Mouse (Mus musculus): ENCODE measurements around the gene Glis2.

Glis2 gene

GRCm38 (mm10) chr16:4635760-4636159 is 41.2 kb downstream of the Glis2 start:
- in situ Hi-C loops (cut with MboI, MseI) = no loop called here

- in situ Hi-C loops (cut with MboI, MseI) = no loop called here
Observed at GRCm38 (mm10) chr16:4638891-4639390, 44.4 kb downstream of the Glis2 start.

GRCm38 (mm10) chr16:4639831-4640237 is 45.3 kb downstream of the Glis2 start, which contains the start of the genes Vasn and Dnaja3:
Vasn (plus strand) TSS chr16:4639941.
Dnaja3 (plus strand) TSS chr16:4639989.
- in situ Hi-C loops (cut with MboI, MseI) = no loop called here

GRCm38 (mm10) chr16:4640267-4641005 is 45.9 kb downstream of the Glis2 start:
- in situ Hi-C loops (cut with MboI, MseI) = no loop called here

GRCm38 (mm10) chr16:4641119-4641838 is 46.8 kb downstream of the Glis2 start:
- in situ Hi-C loops (cut with MboI, MseI) = no loop called here

GRCm38 (mm10) chr16:4642190-4642589 is 47.7 kb downstream of the Glis2 start:
- in situ Hi-C loops (cut with MboI, MseI) = no loop called here

- in situ Hi-C loops (cut with MboI, MseI) = no loop called here
Observed at GRCm38 (mm10) chr16:4642937-4643336, 48.4 kb downstream of the Glis2 start.

GRCm38 (mm10) chr16:4643670-4644419 is 49.3 kb downstream of the Glis2 start:
- in situ Hi-C loops (cut with MboI, MseI) = no loop called here

GRCm38 (mm10) chr16:4645867-4646266 is 51.4 kb downstream of the Glis2 start:
- in situ Hi-C loops (cut with MboI, MseI) = no loop called here

- in situ Hi-C loops (cut with MboI, MseI) = no loop called here
Observed at GRCm38 (mm10) chr16:4646831-4647230, 52.3 kb downstream of the Glis2 start.

- in situ Hi-C loops (cut with MboI, MseI) = no loop called here
Observed at GRCm38 (mm10) chr16:4647651-4648141, 53.2 kb downstream of the Glis2 start.

- in situ Hi-C loops (cut with MboI, MseI) = no loop called here
Observed at GRCm38 (mm10) chr16:4648416-4649023, 54.0 kb downstream of the Glis2 start.

- in situ Hi-C loops (cut with MboI, MseI) = no loop called here
Observed at GRCm38 (mm10) chr16:4649211-4649610, 54.7 kb downstream of the Glis2 start.

- in situ Hi-C loops (cut with MboI, MseI) = no loop called here
Observed at GRCm38 (mm10) chr16:4649692-4650091, 55.2 kb downstream of the Glis2 start.

- in situ Hi-C loops (cut with MboI, MseI) = no loop called here
Observed at GRCm38 (mm10) chr16:4650161-4650560, 55.6 kb downstream of the Glis2 start.

GRCm38 (mm10) chr16:4651081-4651480 is 56.6 kb downstream of the Glis2 start:
- in situ Hi-C loops (cut with MboI, MseI) = no loop called here

GRCm38 (mm10) chr16:4651624-4652023 is 57.1 kb downstream of the Glis2 start:
- in situ Hi-C loops (cut with MboI, MseI) = no loop called here

- in situ Hi-C loops (cut with MboI, MseI) = no loop called here
Observed at GRCm38 (mm10) chr16:4652707-4653416, 58.3 kb downstream of the Glis2 start.

- in situ Hi-C loops (cut with MboI, MseI) = no loop called here
Observed at GRCm38 (mm10) chr16:4654706-4655105, 60.2 kb downstream of the Glis2 start.

GRCm38 (mm10) chr16:4655251-4655734 is 60.8 kb downstream of the Glis2 start:
- in situ Hi-C loops (cut with MboI, MseI) = no loop called here
